Mouse (Mus musculus) midbrain, postnatal 0 days (tissue): ENCODE measurements around the gene Adrm1. TPM values are rescaled to one million over a fixed set of nuclear protein-coding genes. Genes with fewer than 3 reads are reported as not detected.
A peak's percentile ranks its signal among the peaks of the same experiment; 100 is the strongest.

Source experiments
- ATAC-seq: fragments of 200-750 bp; cut with Nextera tagmentation; 2 replicates; pipeline ENCODE4 v1.8.0; 2017; ENCODE audit warnings: moderate number of reproducible peaks, mild to moderate bottlenecking, moderate TSS enrichment, moderate library complexity; ENCODE audit not compliant: low FRiP score
- DNase-seq: peaks from one replicate; pipeline ENCODE4 v3.0.0-alpha.2; 2015; ENCODE audit warnings: low spot score
- H3K27ac ChIP-seq: fragments of 300-500 bp; sonication (generic); 2 replicates; pipeline ENCODE4 v1.5.1; 2014; ENCODE audit warnings: low read depth, mild to moderate bottlenecking, low read length, mixed read lengths
- H3K27me3 ChIP-seq: fragments of 300-500 bp; sonication (generic); 2 replicates; pipeline ENCODE4 v1.6.1; 2014; ENCODE audit warnings: low read length, control low read depth, mixed read lengths; ENCODE audit not compliant: insufficient read depth
- H3K36me3 ChIP-seq: fragments of 300-500 bp; sonication (generic); 2 replicates; pipeline ENCODE4 v1.6.1; 2014; ENCODE audit warnings: low read length, control low read depth, mixed read lengths; ENCODE audit not compliant: insufficient read depth
- H3K4me1 ChIP-seq: fragments of 300-500 bp; sonication (generic); 2 replicates; pipeline ENCODE4 v1.6.1; 2014; ENCODE audit warnings: mild to moderate bottlenecking, control low read depth, antibody characterized with exemption, low read length, mixed read lengths; ENCODE audit not compliant: insufficient read depth
- H3K4me2 ChIP-seq: fragments of 300-500 bp; sonication (generic); 2 replicates; pipeline ENCODE4 v1.6.1; 2014; ENCODE audit warnings: low read depth, mild to moderate bottlenecking, low read length, mixed read lengths; ENCODE audit not compliant: poor library complexity, severe bottlenecking
- H3K4me3 ChIP-seq: fragments of 300-500 bp; sonication (generic); 2 replicates; pipeline ENCODE4 v1.5.1; 2014; ENCODE audit warnings: low read depth, mild to moderate bottlenecking, low read length, moderate library complexity
- H3K9ac ChIP-seq: fragments of 300-500 bp; sonication (generic); replicated peaks from 2 replicates; pipeline ENCODE4 v1.6.1; 2014; ENCODE audit warnings: mild to moderate bottlenecking, low read length, moderate library complexity, mixed read lengths; ENCODE audit not compliant: poor library complexity, severe bottlenecking
- H3K9me3 ChIP-seq: fragments of 300-500 bp; sonication (generic); 2 replicates; pipeline ENCODE4 v1.6.1; 2016; ENCODE audit warnings: low read length, control low read depth
- CTCF ChIP-seq: IDR thresholded peaks from 2 replicates; pipeline ENCODE4 v1.5.1; 2016; ENCODE audit warnings: antibody characterized with exemption, mild to moderate bottlenecking
- WGBS: fragments of 180-500 bp; shearing (Covaris S2); extraction: QIAGEN DNeasy Blood & Tissue Kit; methylation state at CpG from one replicate; pipeline ENCODE4 v1.1.7; 2014; 5-methylcytosine and 5-hydroxymethylcytosine counted together
- polyA plus RNA-seq: library from polyadenylated mRNA; unstranded; fragments of >200 nt; fragmentation: Nextera tagmentation; extraction: Ambion mirVana; gene quantifications from 2 replicates; pipeline ENCODE4 v1.2.1, GENCODE M21; 2015
- total RNA-seq: library from RNA; depleted of rRNA; stranded (reverse); fragments of >200 nt; gene quantifications from 2 replicates; pipeline ENCODE4 v1.2.3, GENCODE M21; 2014

The Adrm1 gene
- total and polyA plus RNA-seq, 2 experiments from 2014 or later: 105 to 222 TPM

GRCm38 (mm10) chr2:180217587-180217986 is 46.3 kb downstream of the Adrm1 start:
- DNase-seq (no peak), ATAC-seq (no peak)
- no peak overlapping the region for H3K9ac ChIP-seq
- H3K27me3 ChIP-seq: no peaks in the 10 kb centered on the region
- 81% methylated on average over 8 of the region's 8 CpGs for WGBS
- TF ChIP-seq CTCF: no peak
- H3K27ac ChIP-seq: no peak overlapping the region
- H3K4me1 ChIP-seq: no peaks in the 10 kb centered on the region
- no peak overlapping the region for H3K4me2 ChIP-seq
- H3K9me3 ChIP-seq: no peaks in the 10 kb centered on the region
- no peak overlapping the region for H3K4me3 ChIP-seq
- H3K36me3 ChIP-seq: no peaks in the 10 kb centered on the region

DNA sequence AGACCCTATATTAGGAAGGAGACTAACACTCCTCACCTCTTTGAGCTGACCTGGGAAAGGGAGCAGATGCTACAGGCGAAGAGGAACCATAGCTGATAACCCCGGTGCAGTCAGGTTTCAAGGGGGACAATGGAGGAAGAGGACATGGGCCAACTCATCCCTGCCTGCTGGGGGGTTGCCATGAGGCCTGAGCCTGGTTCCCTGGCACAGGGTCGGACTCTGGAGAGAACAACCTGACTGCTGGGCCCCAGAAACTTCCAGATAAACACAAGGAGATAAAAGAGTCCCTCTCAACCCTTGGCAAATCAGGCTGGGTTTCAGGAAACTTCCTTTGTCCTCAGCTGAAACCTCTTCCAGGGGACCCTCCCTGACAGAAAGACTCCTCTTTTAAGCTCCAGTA is 47.0 kb downstream of the Adrm1 start:
- Histone ChIP-seq H3K4me1 (no peaks in the 10 kb centered on the region), H3K4me2 (no peak overlapping the region), H3K27ac (no peak overlapping the region), H3K9me3 (no peaks in the 10 kb centered on the region), H3K4me3 (no peak overlapping the region), H3K9ac (no peak overlapping the region), H3K27me3 (0 out of 2 replicates have a peak, but pooled peaks cover 1% of the 10 kb centered on the region), H3K36me3 (no peaks in the 10 kb centered on the region)
- ATAC-seq (no peak), DNase-seq (no peak)
- 71% methylated on average over 3 of the region's 3 CpGs for WGBS
- no peak for TF ChIP-seq CTCF

- Histone ChIP-seq H3K27me3 (0 out of 2 replicates have a peak, but pooled peaks cover 6% of the 10 kb centered on the region), H3K27ac (no peak overlapping the region), H3K36me3 (no peaks in the 10 kb centered on the region), H3K4me2 (no peak overlapping the region), H3K9me3 (no peaks in the 10 kb centered on the region), H3K9ac (no peak overlapping the region), H3K4me3 (no peak overlapping the region), H3K4me1 (no peaks in the 10 kb centered on the region)
- DNase-seq (no peak), ATAC-seq (0 out of 2 replicates have a peak, but pooled peaks have one; percentile 18)
- no peak for TF ChIP-seq CTCF
- 36% methylated on average over 5 of the region's 5 CpGs for WGBS
These were observed 47.4 kb downstream of the Adrm1 start for GRCm38 (mm10) chr2:180218677-180219076.

- Histone ChIP-seq H3K27me3 (peaks cover 11% of the 10 kb centered on the region; the same call in 1 of the 2 replicates), H3K27ac (no peak overlapping the region), H3K36me3 (no peaks in the 10 kb centered on the region), H3K9me3 (no peaks in the 10 kb centered on the region), H3K4me1 (no peaks in the 10 kb centered on the region), H3K4me2 (no peak overlapping the region), H3K4me3 (no peak overlapping the region), H3K9ac (no peak overlapping the region)
- DNase-seq (no peak), ATAC-seq (no peak)
- 69% methylated on average over 15 of the region's 15 CpGs for WGBS
- TF ChIP-seq CTCF: no peak
These were observed 48.1 kb downstream of the Adrm1 start for GRCm38 (mm10) chr2:180219145-180219943.

DNA sequence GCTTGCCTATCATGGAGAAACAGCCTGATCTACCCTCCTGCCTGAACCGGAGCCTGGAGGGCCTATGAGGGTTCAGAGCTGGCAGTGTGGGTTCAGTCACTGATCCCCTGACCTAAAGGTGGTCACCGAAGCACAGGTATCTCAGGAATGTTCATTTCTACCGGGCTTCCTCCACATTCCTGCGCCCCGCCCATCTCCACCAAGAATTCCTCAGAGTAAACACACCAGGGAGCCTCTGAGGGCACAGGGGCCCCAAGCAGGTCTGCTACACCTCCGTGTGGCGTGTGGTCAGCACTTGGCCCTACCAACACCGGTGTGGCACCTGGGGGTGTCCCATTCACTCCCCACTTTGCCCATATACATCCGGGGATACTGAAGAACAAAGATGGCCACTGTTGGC is 48.9 kb downstream of the Adrm1 start:
- no peak for TF ChIP-seq CTCF
- ATAC-seq (no peak), DNase-seq (no peak)
- no peak overlapping the region for H3K9ac ChIP-seq
- H3K36me3 ChIP-seq: no peaks in the 10 kb centered on the region
- H3K27me3 ChIP-seq: peaks cover 18% of the 10 kb centered on the region; the same call in 1 of the 2 replicates
- no peak overlapping the region for H3K27ac ChIP-seq
- no peaks in the 10 kb centered on the region for H3K9me3 ChIP-seq
- no peak overlapping the region for H3K4me2 ChIP-seq
- 83% methylated on average over 9 of the region's 9 CpGs for WGBS
- no peaks in the 10 kb centered on the region for H3K4me1 ChIP-seq
- no peak overlapping the region for H3K4me3 ChIP-seq

DNA sequence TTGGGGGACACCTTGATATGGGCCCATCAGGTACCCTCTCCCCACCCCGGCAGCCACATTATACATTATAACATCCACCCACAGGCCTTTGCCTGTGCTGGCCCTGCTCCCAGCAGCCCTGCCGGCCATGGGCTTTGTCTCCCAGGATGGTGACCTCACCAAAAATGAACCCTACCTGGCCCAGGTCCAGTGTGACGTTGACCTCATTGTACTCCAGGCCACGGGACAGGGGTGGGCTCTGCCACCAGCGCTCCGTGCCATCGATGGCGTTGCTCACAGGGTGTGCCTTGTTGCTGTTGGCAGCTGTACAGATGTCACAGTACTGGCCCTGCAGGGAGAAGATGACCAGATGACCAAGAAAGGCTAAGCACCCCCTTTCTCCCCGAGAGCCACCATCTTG is 49.8 kb downstream of the Adrm1 start:
- Histone ChIP-seq H3K27ac (no peak overlapping the region), H3K4me3 (no peak overlapping the region)

More for the DNA sequence above, 49.8 kb downstream of the Adrm1 start:
- no peak overlapping the region for H3K9ac ChIP-seq
- no peaks in the 10 kb centered on the region for H3K36me3 ChIP-seq
- ATAC-seq (no peak), DNase-seq (no peak)
- no peaks in the 10 kb centered on the region for H3K9me3 ChIP-seq
- WGBS: 92% methylated on average over 9 of the region's 9 CpGs
- no peaks in the 10 kb centered on the region for H3K4me1 ChIP-seq
- no peak for TF ChIP-seq CTCF
- peaks cover 18% of the 10 kb centered on the region; the same call in 1 of the 2 replicates for H3K27me3 ChIP-seq
- no peak overlapping the region for H3K4me2 ChIP-seq
